Mouse (Mus musculus) hindbrain, embryonic 16.5 days (tissue): Measurements from ENCODE around the gene Cracr2b. TPM values are rescaled to one million over a fixed set of nuclear protein-coding genes. Genes with fewer than 3 reads are reported as not detected.
A peak's percentile ranks its signal among the peaks of the same experiment; 100 is the strongest.
"Not testable (repeated sequence)": the region's sequence is repeated elsewhere in the genome, so short reads cannot be mapped to it uniquely, and the experiment has no call there.

ENCODE experiments used
- ATAC-seq: fragments of 200-750 bp; cut with Nextera tagmentation; 2 replicates; pipeline ENCODE4 v1.8.0; 2017; ENCODE audit warnings: moderate TSS enrichment, moderate library complexity
- H3K27ac ChIP-seq: fragments of 300-500 bp; sonication (generic); 2 replicates; pipeline ENCODE4 v1.5.1; 2014; ENCODE audit warnings: low read depth, mild to moderate bottlenecking, control low read depth, low read length, moderate library complexity
- H3K27me3 ChIP-seq: fragments of 300-500 bp; sonication (generic); replicated peaks from 2 replicates; pipeline ENCODE4 v1.6.1; 2014; ENCODE audit warnings: low read length; ENCODE audit not compliant: control insufficient read depth, insufficient read depth
- H3K36me3 ChIP-seq: fragments of 300-500 bp; sonication (generic); 2 replicates; pipeline ENCODE4 v1.6.1; 2014; ENCODE audit warnings: mild to moderate bottlenecking, low read length, moderate library complexity, mixed read lengths; ENCODE audit not compliant: control insufficient read depth, insufficient read depth
- H3K4me1 ChIP-seq: fragments of 300-500 bp; sonication (generic); 2 replicates; pipeline ENCODE4 v1.6.1; 2014; ENCODE audit warnings: low read depth, low read length; ENCODE audit not compliant: control insufficient read depth, insufficient read depth
- H3K4me2 ChIP-seq: fragments of 300-500 bp; sonication (generic); 2 replicates; pipeline ENCODE4 v1.6.1; 2014; ENCODE audit warnings: mild to moderate bottlenecking, low read length, control low read depth, moderate library complexity
- H3K4me3 ChIP-seq: fragments of 300-500 bp; sonication (generic); 2 replicates; pipeline ENCODE4 v1.5.1; 2014; ENCODE audit warnings: mild to moderate bottlenecking, low read length, control low read depth, moderate library complexity
- H3K9ac ChIP-seq: fragments of 300-500 bp; sonication (generic); 2 replicates; pipeline ENCODE4 v1.6.1; 2014; ENCODE audit warnings: low read depth, mild to moderate bottlenecking, control low read depth, low read length, moderate library complexity
- H3K9me3 ChIP-seq: fragments of 300-500 bp; sonication (generic); 2 replicates; pipeline ENCODE4 v1.6.1; 2014; ENCODE audit warnings: mild to moderate bottlenecking, low read length, moderate library complexity; ENCODE audit not compliant: control insufficient read depth
- WGBS: fragments of 180-500 bp; shearing (Covaris S2); extraction: QIAGEN DNeasy Blood & Tissue Kit; methylation state at CpG from one replicate; pipeline ENCODE4 v1.1.7; 2014; 5-methylcytosine and 5-hydroxymethylcytosine counted together
- polyA plus RNA-seq: library from polyadenylated mRNA; unstranded; fragments of >200 nt; fragmentation: Nextera tagmentation; extraction: Ambion mirVana; gene quantifications from 2 replicates; pipeline ENCODE4 v1.2.1, GENCODE M21; 2015

Cracr2b gene
- polyA plus RNA-seq, 1 experiment from 2014 or later: 10.8 TPM

DNA sequence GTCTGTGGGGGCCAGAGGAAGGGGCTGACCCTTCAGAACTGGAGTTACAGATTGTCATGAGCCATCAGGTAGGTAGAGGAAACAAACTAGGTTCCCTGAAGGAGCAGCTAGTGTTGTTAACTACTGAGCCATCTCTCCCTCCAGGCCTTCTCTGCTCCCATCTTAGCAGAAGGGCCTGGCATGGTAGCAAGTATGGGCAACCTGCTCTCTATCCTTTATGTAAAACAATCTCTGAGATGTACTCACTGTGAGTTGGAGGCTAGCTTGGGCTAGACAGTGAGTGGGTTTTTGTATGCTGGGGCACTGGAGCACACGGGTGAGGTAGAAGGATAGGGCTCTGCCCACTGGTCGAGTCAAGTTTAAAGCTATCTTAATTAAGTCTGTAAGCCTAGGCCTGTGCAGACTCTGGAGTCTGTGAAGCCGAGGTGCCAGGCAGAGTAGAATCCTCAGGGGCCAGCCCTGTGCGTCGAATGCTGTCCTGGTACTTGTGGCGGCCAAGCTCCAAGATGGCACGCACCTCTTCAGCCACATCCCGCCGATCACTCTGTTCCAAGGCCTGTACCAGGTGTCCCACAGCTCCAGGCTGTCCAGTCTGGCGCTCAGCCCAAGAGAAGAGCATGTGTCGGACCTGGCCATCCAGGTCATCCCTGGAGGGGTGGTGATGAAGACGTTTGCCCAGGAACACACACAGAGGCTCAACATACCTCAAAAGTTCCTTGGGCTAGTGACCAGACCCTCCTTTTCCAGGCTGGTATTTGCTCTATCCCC lies 22.5 kb upstream of the Cracr2b start:
- H3K4me3 ChIP-seq: no peak overlapping the region
- no peak overlapping the region for H3K9ac ChIP-seq
- WGBS: 87% methylated on average over 12 of the region's 12 CpGs
- no peaks in the 10 kb centered on the region for H3K27me3 ChIP-seq
- H3K36me3 ChIP-seq: peaks cover 2% of the 10 kb centered on the region; the same call in 1 of the 2 replicates
- ATAC-seq: no peak
- peak overlapping the region; percentile 87 for H3K4me2 ChIP-seq
- H3K27ac ChIP-seq: peak overlapping the region; percentile 78
- peaks cover 22% of the 10 kb centered on the region for H3K4me1 ChIP-seq
- H3K9me3 ChIP-seq: no peaks in the 10 kb centered on the region

DNA sequence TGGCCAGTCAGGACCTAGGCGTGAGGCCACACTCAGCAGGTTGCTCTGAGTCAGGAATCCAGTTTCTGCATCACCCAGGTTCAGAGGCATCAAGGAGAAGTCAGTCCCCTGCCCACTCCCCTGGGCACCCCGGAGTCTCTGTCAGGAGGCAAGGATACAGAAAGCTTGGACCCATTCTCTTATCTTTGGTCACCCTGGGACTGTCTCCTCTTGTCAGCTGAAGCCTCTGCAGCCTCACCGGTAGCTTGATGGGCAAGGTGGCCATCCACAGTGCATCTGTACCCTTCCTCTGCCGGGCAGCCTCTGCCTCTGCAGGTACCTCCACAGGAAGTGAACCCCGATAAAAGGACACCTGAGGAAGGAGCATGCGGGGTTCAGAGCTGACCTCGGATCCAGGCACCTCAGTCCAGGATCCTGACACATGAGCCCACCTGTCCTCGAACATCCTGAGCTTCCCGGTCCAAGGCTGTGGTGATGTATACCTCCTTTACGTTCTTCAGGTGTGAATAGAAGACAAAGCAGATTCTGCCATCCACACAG lies 21.7 kb upstream of the Cracr2b start:
- H3K27ac ChIP-seq: no peak overlapping the region
- ATAC-seq: no peak
- no peaks in the 10 kb centered on the region for H3K27me3 ChIP-seq
- H3K4me1 ChIP-seq: peaks cover 22% of the 10 kb centered on the region
- H3K9ac ChIP-seq: no peak overlapping the region
- no peak overlapping the region for H3K4me3 ChIP-seq
- H3K36me3 ChIP-seq: no peaks in the 10 kb centered on the region; the same call in 1 of the 2 replicates
- no peak overlapping the region for H3K4me2 ChIP-seq
- 96% methylated on average over 10 of the region's 10 CpGs for WGBS
- no peaks in the 10 kb centered on the region for H3K9me3 ChIP-seq

GRCm38 (mm10) chr7:141439811-141440210 lies 21.1 kb upstream of the Cracr2b start:
- Histone ChIP-seq H3K27ac (no peak overlapping the region), H3K4me3 (no peak overlapping the region), H3K36me3 (no peaks in the 10 kb centered on the region; the same call in 1 of the 2 replicates), H3K27me3 (no peaks in the 10 kb centered on the region), H3K4me1 (peaks cover 20% of the 10 kb centered on the region), H3K4me2 (no peak overlapping the region), H3K9me3 (no peaks in the 10 kb centered on the region), H3K9ac (no peak overlapping the region)
- ATAC-seq: no peak
- WGBS: 96% methylated on average over 11 of the region's 11 CpGs

GRCm38 (mm10) chr7:141440613-141441012 lies 20.3 kb upstream of the Cracr2b start:
- H3K36me3 ChIP-seq: no peaks in the 10 kb centered on the region; the same call in 1 of the 2 replicates
- H3K27ac ChIP-seq: no peak overlapping the region
- no peak for ATAC-seq
- no peak overlapping the region for H3K4me2 ChIP-seq
- H3K27me3 ChIP-seq: no peaks in the 10 kb centered on the region
- no peak overlapping the region for H3K4me3 ChIP-seq
- H3K9me3 ChIP-seq: no peaks in the 10 kb centered on the region
- peaks cover 17% of the 10 kb centered on the region for H3K4me1 ChIP-seq
- H3K9ac ChIP-seq: no peak overlapping the region
- 28% methylated on average over 6 of the region's 6 CpGs for WGBS

- H3K9ac ChIP-seq: no peak overlapping the region
- no peak overlapping the region for H3K4me3 ChIP-seq
- H3K4me2 ChIP-seq: no peak overlapping the region
- WGBS: 90% methylated on average over 9 of the region's 9 CpGs
- no peak overlapping the region for H3K27ac ChIP-seq
- no peaks in the 10 kb centered on the region for H3K9me3 ChIP-seq
- H3K4me1 ChIP-seq: peaks cover 14% of the 10 kb centered on the region
- H3K27me3 ChIP-seq: no peaks in the 10 kb centered on the region
- ATAC-seq: no peak
- no peaks in the 10 kb centered on the region; the same call in 1 of the 2 replicates for H3K36me3 ChIP-seq
These were observed 19.4 kb upstream of the Cracr2b start for GRCm38 (mm10) chr7:141441460-141441859.

DNA sequence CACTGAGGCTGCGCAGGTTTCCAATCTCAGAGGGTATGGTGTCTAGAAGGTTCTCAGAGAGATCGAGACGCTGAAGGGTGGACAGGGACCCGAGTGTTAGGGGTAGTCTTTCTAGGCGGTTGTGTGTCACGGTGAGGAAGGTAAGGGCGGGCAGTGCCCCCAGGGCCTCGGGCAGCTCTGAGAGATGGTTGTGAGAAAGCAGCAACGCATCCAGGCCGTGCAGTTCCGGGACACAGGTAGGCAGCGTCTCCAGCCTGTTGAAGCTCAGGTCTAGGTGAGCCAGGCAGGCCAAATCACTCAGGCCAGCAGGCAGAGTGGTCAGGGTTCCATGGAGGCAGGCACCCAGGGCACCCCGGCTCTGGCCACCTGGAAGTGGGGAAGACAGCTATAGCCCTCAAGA lies 18.7 kb upstream of the Cracr2b start:
- no peak overlapping the region; the same call in 1 of the 2 replicates for H3K9ac ChIP-seq
- no peak for ATAC-seq
- 93% methylated on average over 13 of the region's 13 CpGs for WGBS
- no peak overlapping the region for H3K4me3 ChIP-seq
- no peaks in the 10 kb centered on the region for H3K27me3 ChIP-seq
- peaks cover 12% of the 10 kb centered on the region for H3K4me1 ChIP-seq
- H3K27ac ChIP-seq: no peak overlapping the region
- no peak overlapping the region; the same call in 1 of the 2 replicates for H3K4me2 ChIP-seq
- H3K9me3 ChIP-seq: no peaks in the 10 kb centered on the region
- no peaks in the 10 kb centered on the region; the same call in 1 of the 2 replicates for H3K36me3 ChIP-seq

DNA sequence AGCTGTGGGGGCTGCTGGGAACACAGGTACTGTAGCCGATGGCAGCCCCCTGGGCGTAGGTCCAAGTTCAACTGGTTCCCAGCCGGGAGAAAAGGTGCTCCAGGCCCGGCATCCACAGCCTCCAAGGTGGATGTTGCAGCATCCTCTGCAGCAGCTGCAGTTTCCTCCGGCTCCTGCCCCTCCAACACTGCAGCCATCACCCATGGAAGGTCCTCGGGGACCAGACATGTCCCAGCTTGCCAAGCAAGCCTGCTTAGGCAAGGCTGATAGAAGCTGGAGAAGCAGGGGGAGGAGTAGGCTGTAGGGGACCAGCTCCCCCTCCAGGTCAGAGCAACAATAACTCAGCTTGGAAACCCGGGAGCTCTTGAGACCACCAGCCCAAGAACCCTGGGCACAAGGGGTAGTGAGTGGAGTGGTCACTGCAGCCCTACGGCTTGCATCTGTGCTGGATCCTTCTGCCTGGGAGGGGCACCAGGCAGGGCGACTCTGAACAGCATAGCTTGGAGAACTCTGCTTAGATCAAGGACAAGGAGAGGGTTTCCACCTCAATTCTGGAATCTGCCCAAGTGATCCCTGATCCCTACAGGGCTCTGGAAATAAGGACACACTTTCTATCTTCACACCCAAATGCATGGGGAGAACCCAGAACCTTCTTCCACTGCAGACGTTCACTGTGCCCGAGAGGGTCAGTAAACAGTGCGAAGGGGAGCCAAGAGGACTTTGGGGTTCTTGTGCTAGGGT lies 17.6 kb upstream of the Cracr2b start:
- no peak for ATAC-seq
- Histone ChIP-seq H3K9ac (peak overlapping the region; percentile 56), H3K27ac (no peak overlapping the region), H3K27me3 (no peaks in the 10 kb centered on the region), H3K4me3 (peak overlapping the region; percentile 37), H3K9me3 (no peaks in the 10 kb centered on the region), H3K4me2 (peak overlapping the region; percentile 71), H3K4me1 (peaks cover 14% of the 10 kb centered on the region), H3K36me3 (no peaks in the 10 kb centered on the region; the same call in 1 of the 2 replicates)
- WGBS: 32% methylated on average over 12 of the region's 12 CpGs

DNA sequence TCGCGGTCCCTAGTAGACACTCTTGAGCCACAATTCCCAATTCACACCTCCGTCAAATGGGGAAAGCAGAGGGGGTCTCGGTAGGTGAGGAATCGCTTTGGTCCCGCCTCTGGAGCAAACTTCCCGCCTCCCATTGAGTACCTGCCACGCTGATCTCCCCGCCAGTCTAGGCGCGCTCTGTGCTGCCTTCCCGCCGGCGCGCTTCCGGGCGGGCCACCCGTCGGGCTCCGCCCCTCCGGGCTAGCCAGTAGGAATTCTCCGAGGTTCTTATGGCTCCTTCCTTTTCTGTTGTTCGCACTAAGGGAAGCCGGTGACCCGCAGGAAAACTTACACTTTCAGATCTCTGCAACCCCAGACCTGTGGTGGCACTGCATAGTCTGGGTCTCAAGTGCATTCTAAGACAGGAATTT lies 17.1 kb upstream of the Cracr2b start, which contains the start of gene Pidd1:
Gene Pidd1 (minus strand): TSS at position 198 of the 410 bp plus-strand sequence.
- Histone ChIP-seq H3K4me2 (peak within 1 kb of the TSS; percentile 71), H3K36me3 (no peaks in the 10 kb centered on the region), H3K9me3 (no peaks in the 10 kb centered on the region), H3K4me1 (peaks cover 20% of the 10 kb centered on the region), H3K27me3 (no peaks in the 10 kb centered on the region), H3K9ac (peak within 1 kb of the TSS; percentile 56), H3K4me3 (peak within 1 kb of the TSS; percentile 37), H3K27ac (no peak within 1 kb of the TSS)
- ATAC-seq: no peak
- WGBS: under 1% methylated on average over 25 of the region's 25 CpGs

- H3K9me3 ChIP-seq, H3K27me3 ChIP-seq, ATAC-seq, H3K9ac ChIP-seq, H3K27ac ChIP-seq, H3K4me3 ChIP-seq: not testable (repeated sequence)
- H3K36me3 ChIP-seq: peaks cover 12% of the 10 kb centered on the region
- WGBS: 90% methylated on average over 3 of the region's 3 CpGs
- peak overlapping the region; percentile 80 for H3K4me2 ChIP-seq
- H3K4me1 ChIP-seq: peaks cover 22% of the 10 kb centered on the region
These were observed 14.5 kb upstream of the Cracr2b start for GRCm38 (mm10) chr7:141446374-141446773.
